Mouse (Mus musculus) layer of hippocampus, postnatal 14 days (tissue): Measurements from ENCODE around the gene Casp2. TPM values are rescaled to one million over a fixed set of nuclear protein-coding genes. Genes with fewer than 3 reads are reported as not detected.

Experiments
- DNase-seq, 2 experiments: peaks; one replicate each; pipeline ENCODE4 v3.0.0; 2021 to 2022; ENCODE audit warnings: low spot score in 2 of 2, mixed read lengths in 1 of 2
- total RNA-seq, 2 experiments: library from RNA; stranded (reverse); gene quantifications; 2 replicates each; pipeline ENCODE4 v1.2.3; 2021

The Casp2 gene
- total RNA-seq, 2 experiments from 2014 or later = 19.2 to 20.8 TPM

- DNase-seq = no peak
Measured at GRCm38 (mm10) chr6:42270817-42271216, 6.0 kb downstream of the Casp2 start.

GRCm38 (mm10) chr6:42276151-42276550 lies 11.4 kb downstream of the Casp2 start:
- DNase-seq = no peak

GRCm38 (mm10) chr6:42282865-42283528 lies 18.2 kb downstream of the Casp2 start:
- no peak for DNase-seq

- no peak for DNase-seq
Measured at GRCm38 (mm10) chr6:42286448-42286847, 21.7 kb downstream of the Casp2 start, which contains the start of gene Clcn1. Gene Clcn1 (plus strand): TSS chr6:42286685.

- no peak for DNase-seq
Measured at GRCm38 (mm10) chr6:42287562-42287961, 22.8 kb downstream of the Casp2 start.

- no peak for DNase-seq
Measured at GRCm38 (mm10) chr6:42293327-42293726, 28.5 kb downstream of the Casp2 start.

GRCm38 (mm10) chr6:42295549-42296094 lies 30.8 kb downstream of the Casp2 start:
- no peak for DNase-seq

- DNase-seq = no peak
Measured at GRCm38 (mm10) chr6:42299362-42299761, 34.6 kb downstream of the Casp2 start.

GRCm38 (mm10) chr6:42309816-42310378 lies 45.1 kb downstream of the Casp2 start:
- DNase-seq = no peak

- no peak for DNase-seq
Measured at GRCm38 (mm10) chr6:42310427-42311053, 45.8 kb downstream of the Casp2 start.

GRCm38 (mm10) chr6:42318293-42318692 lies 53.5 kb downstream of the Casp2 start:
- no peak for DNase-seq

GRCm38 (mm10) chr6:42323371-42324066 lies 58.7 kb downstream of the Casp2 start:
- DNase-seq = no peak

GRCm38 (mm10) chr6:42324067-42324481 lies 59.3 kb downstream of the Casp2 start:
- DNase-seq = peak in 1 of 2 experiments; percentile 42

- peak; percentile 62 to 75 for DNase-seq
Measured at GRCm38 (mm10) chr6:42324482-42325267, 59.9 kb downstream of the Casp2 start, which contains the start of gene Fam131b. Gene Fam131b (minus strand): TSS chr6:42324643.

- peak; percentile 82 to 84 for DNase-seq
Measured at GRCm38 (mm10) chr6:42325268-42325609, 60.5 kb downstream of the Casp2 start.

GRCm38 (mm10) chr6:42326509-42326908 lies 61.7 kb downstream of the Casp2 start:
- DNase-seq = no peak

GRCm38 (mm10) chr6:42328757-42329156 lies 64.0 kb downstream of the Casp2 start:
- DNase-seq = no peak

- no peak for DNase-seq
Measured at GRCm38 (mm10) chr6:42330216-42330615, 65.4 kb downstream of the Casp2 start.

- no peak for DNase-seq
Measured at GRCm38 (mm10) chr6:42330946-42331345, 66.2 kb downstream of the Casp2 start.
